In genomic region chr9:124111997-124112396, GRCm38 (mm10) we compare ENCODE assay signal across 26 mouse cellular contexts.
"Had no signal": no experiment of that assay in that cellular context is flagged by ENCODE, and none has a peak within 500 bp of the region (broad histone marks: within the 10 kb centered on the region; RNA-seq: fewer than 3 reads in every experiment).

No protein-coding gene starts in this region.

- DNase-seq: gastrocnemius, postnatal 14 days; gastrocnemius, postnatal 36 days; heart, adult 2 months; heart, postnatal 14 days; heart, postnatal 36 days; kidney, adult 18-20 months; kidney, adult 8-10 months; kidney, postnatal 10 days; kidney, postnatal 25 days; kidney, postnatal 4 days; layer of hippocampus, adult 9-11 months; layer of hippocampus, postnatal 36 days; left cerebral cortex, postnatal 4 days had no signal

- H3K9ac ChIP-seq: heart, embryonic 13.5 days; heart, embryonic 15.5 days; hindbrain, embryonic 12.5 days; hindbrain, embryonic 14.5 days; intestine, embryonic 15.5 days; limb, embryonic 13.5 days; limb, embryonic 15.5 days had no signal

- H3K9me3 ChIP-seq: heart, embryonic 13.5 days; heart, embryonic 15.5 days; hindbrain, embryonic 10.5 days; hindbrain, embryonic 12.5 days; intestine, embryonic 15.5 days; limb, embryonic 13.5 days; limb, embryonic 15.5 days had no signal

- H3K27me3 ChIP-seq: heart, embryonic 13.5 days; heart, embryonic 15.5 days; hindbrain, embryonic 12.5 days; intestine, embryonic 15.5 days; limb, embryonic 13.5 days; limb, embryonic 15.5 days had no signal

- H3K4me1 ChIP-seq: heart, embryonic 13.5 days; heart, embryonic 15.5 days; hindbrain, embryonic 10.5 days; hindbrain, embryonic 12.5 days; intestine, embryonic 15.5 days; limb, embryonic 13.5 days; limb, embryonic 15.5 days had no signal

- H3K36me3 ChIP-seq: heart, embryonic 13.5 days; heart, embryonic 15.5 days; hindbrain, embryonic 10.5 days; hindbrain, embryonic 12.5 days; intestine, embryonic 15.5 days; limb, embryonic 13.5 days; limb, embryonic 15.5 days had no signal

- H3K4me2 ChIP-seq: heart, embryonic 11.5 days; heart, embryonic 13.5 days; heart, embryonic 15.5 days; hindbrain, embryonic 12.5 days; hindbrain, embryonic 14.5 days; intestine, embryonic 15.5 days; limb, embryonic 13.5 days; limb, embryonic 15.5 days had no signal

- ATAC-seq: hindbrain, embryonic 16.5 days; inflammation-experienced regulatory T-cells, adult 6 months; intestine, embryonic 15.5 days; intestine, postnatal 0 days had no signal

- H3K4me3 ChIP-seq: heart, adult 2 months; heart, embryonic 13.5 days; heart, embryonic 15.5 days; hindbrain, embryonic 10.5 days; hindbrain, embryonic 12.5 days; intestine, embryonic 15.5 days; layer of hippocampus, adult 2 months; limb, embryonic 13.5 days; limb, embryonic 15.5 days had no signal

- H3K27ac ChIP-seq: heart, adult 2 months; heart, embryonic 13.5 days; heart, embryonic 15.5 days; hindbrain, embryonic 10.5 days; hindbrain, embryonic 12.5 days; hindbrain, embryonic 14.5 days; intestine, embryonic 15.5 days; layer of hippocampus, adult 2 months; limb, embryonic 13.5 days; limb, embryonic 15.5 days had no signal
